Mouse (Mus musculus) ES-E14 (cell line): ENCODE data around the gene Clgn.

ENCODE experiments used
- CHD2 ChIP-seq: IDR thresholded peaks from 2 replicates; pipeline ENCODE4 v1.6.1; 2014; ENCODE audit warnings: mild to moderate bottlenecking, low read depth, low read length, inconsistent platforms
- HCFC1 ChIP-seq: IDR thresholded peaks from 2 replicates; pipeline ENCODE4 v1.6.1; 2012; ENCODE audit warnings: low read length, inconsistent platforms, borderline replicate concordance; ENCODE audit not compliant: insufficient read depth
- ZC3H11A ChIP-seq: IDR thresholded peaks from 2 replicates; pipeline ENCODE4 v1.6.1; 2012; ENCODE audit warnings: low read depth, mild to moderate bottlenecking, inconsistent platforms, low read length, borderline replicate concordance
- ZNF384 ChIP-seq: IDR thresholded peaks from 2 replicates; pipeline ENCODE4 v1.6.1; 2012; ENCODE audit warnings: low read depth, low read length, inconsistent platforms

GRCm38 (mm10) chr8:83342076-83342475 is 47.6 kb upstream of the Clgn start:
- TF ChIP-seq ZC3H11A: no peak
- TF ChIP-seq HCFC1: no peak
- no peak for TF ChIP-seq ZNF384
- no peak for TF ChIP-seq CHD2
